Mouse (Mus musculus) layer of hippocampus, adult 18-20 months (tissue): ENCODE results near the gene Asb13. TPM values are rescaled to one million over a fixed set of nuclear protein-coding genes. Genes with fewer than 3 reads are reported as not detected.

Source experiments
- DNase-seq, 2 experiments: peaks; one replicate each; pipeline ENCODE4 v3.0.0; 2022; ENCODE audit warnings: low spot score in 2 of 2
- total RNA-seq, 2 experiments: library from RNA; stranded (reverse); gene quantifications; 2 replicates each; pipeline ENCODE4 v1.2.3; 2021

Asb13 gene
- total RNA-seq, 2 experiments from 2014 or later, result 30.3 to 34.1 TPM

DNA sequence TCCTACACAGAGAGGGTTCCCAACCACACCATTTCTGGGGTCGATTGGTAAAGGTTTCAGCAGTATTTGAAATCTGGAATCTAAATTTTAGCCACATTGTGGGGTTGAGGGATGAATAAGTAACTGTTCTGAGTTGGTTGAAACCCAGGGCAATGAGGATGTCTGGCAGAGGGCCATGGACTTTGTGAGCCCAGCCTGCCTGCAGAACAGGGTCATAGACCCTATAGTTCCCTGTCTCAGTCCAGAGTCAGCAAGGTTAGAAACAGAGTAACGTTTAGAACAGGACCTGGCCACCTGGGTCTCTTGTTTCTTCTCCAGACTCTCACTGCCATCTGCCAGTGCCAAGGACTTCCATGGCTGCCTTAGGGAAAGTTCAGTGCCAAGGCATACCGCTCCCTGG lies 30.4 kb downstream of the Asb13 start:
- DNase-seq, result no peak

DNA sequence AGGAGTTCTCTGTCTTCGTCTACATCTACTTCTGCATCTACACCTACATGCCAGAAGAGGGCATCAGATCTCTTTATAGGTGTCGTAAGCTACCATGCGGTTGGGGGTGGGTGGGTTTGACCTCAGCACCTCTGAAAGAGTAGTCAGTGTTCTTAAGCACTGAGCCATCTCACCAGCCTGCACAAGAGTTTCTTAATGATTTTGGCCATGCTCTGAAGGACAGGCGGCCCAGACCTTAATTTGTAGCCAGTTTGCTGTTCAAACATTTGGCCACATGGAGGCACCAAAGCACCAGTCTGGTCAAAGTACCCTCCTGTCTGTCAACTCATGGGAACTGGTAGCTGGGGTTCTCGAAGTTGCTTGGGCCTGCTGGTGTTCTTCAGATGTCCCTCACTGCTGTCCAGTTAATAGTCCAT lies 31.5 kb downstream of the Asb13 start:
- peak; percentile 59 to 77 for DNase-seq

- DNase-seq, result no peak
Measured at GRCm38 (mm10) chr13:3667288-3667873, 33.5 kb downstream of the Asb13 start.

DNA sequence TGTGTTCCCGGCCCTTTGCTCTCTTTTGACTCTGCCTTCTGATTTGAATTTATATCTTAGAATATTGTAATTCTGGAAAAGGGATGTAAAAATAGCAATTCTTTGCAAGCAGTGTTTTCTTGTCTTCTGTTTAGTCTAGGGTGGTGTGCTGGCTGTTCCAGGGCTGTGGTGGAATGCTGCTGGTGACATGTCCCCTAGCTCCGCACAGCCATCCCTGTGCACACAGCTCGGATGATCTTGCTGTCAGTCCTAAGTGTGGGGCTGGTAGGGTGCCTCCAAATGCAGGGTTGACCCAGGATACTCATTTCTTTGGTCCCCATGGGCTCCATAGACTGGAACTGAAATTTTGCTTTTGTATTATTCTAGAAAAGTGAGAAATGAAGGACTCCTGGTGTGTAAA lies 34.2 kb downstream of the Asb13 start:
- DNase-seq, result no peak

DNA sequence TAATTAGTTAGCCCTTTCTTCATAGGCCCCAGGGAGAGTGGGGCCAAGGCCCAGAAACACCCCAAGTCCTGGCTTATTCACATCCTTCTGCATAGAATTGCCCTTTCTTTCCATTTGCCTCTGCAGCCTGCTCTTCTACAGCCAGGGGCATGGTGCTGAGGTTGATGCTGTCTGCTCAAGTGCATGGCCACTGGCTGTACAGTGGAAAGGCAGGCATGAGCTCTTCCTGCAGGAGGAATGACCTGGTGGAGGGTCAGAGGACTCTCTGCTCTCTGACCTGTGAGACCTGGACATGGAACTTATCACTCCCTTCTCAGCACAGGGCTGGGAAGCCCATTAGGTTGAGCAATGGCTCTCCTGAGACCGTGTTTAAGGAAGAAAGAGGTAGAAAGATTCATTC lies 35.8 kb downstream of the Asb13 start:
- no peak for DNase-seq

DNA sequence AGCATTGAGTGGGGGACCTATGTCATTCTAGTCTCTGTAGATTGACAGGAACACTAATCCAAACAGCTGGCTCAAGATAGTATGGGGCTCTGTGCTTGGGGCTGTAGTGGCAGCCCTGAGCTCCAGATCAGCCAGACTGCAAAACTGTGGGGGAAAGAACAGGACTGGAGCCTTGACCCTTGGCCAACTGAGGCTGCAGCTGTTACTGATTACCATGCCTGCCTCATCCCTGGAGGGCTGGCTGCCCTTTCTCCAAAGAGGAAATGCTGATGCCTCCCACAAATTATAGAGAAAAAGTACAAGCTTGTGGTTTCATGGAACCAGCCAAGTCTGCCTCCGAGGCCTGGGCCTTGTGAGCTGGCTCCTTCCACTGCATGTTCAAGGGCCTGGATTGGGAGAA lies 36.2 kb downstream of the Asb13 start:
- no peak for DNase-seq

DNA sequence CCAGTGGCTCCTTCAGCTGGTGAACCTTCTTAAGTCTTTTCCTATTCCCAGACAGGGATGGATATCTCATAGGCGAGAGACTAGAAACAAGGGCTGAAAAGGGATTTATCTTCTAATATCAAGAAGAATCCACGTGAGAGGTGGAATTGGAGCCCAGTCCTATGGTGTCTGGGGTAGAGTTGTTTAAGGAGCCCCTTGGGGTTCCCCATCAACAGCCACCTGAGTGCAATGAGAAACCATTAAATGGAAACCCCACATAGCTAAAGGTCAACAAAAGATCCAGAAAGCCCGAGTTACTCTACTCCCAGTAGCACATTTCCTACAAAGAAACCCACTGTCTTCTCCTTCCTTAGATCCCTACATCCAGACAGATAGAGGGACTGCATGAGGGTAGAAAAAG lies 39.3 kb downstream of the Asb13 start:
- DNase-seq, result no peak

DNA sequence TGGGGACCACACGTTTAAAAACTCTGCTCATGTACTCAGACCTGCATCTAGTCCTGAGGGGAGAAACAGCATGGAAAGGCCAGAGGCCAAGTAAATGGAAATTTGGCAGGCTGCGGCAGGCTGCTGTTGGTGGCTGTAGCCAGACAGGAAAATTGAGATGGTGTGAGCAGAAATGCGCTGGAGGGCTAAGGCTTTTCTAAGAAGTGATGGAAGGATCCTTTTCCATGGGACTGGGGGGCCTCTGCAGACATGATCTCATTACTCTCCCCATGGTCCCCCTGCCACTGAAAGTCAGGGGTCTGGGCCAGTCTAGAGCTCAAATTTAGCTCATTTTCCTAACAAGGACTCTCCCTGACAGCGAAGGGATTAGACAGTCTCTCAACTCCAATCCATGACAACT lies 39.8 kb downstream of the Asb13 start:
- no peak for DNase-seq

- DNase-seq, result no peak
Measured at GRCm38 (mm10) chr13:3675855-3676254, 42.0 kb downstream of the Asb13 start.

DNA sequence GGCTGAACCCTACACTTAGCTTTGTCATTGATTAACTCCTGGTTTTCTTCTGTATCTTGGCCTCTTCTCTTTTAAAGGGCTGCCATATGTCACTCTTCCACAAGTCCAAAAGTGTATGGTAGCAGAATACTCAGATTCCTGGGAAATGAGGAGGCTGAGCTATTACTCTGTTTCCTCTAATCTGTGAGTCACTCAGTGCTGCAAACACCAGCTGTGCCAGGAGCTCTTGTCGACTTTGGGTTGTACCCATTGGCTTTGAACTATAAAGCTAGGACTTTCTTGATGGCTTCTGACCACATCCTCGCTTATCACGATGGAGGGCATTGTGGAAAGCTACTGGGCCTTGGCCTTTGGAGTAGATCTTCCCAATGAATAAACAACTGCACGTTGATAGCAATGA lies 45.3 kb downstream of the Asb13 start:
- DNase-seq, result no peak

DNA sequence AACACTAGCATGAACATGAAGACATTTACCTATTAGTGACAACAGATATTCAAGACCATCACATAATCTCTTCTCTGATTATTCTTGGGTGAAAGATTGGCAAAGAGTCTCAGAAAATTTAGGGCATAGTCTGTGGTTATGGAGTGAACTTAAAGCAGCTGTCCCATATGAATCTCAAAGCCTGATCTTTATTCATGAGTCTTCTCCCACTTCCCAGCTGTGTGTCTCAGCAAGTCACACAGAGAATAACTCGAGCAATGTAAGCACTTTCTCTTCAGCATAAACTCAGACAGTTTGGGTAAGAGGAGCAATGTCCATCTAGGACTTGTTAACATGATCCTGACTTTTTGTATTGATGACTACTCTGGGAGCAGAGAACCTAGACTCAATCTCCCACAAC lies 52.5 kb downstream of the Asb13 start:
- DNase-seq, result no peak

GRCm38 (mm10) chr13:3694599-3695343 lies 60.9 kb downstream of the Asb13 start:
- peak in 1 of 2 experiments; percentile 14 for DNase-seq

GRCm38 (mm10) chr13:3696977-3697735 lies 63.3 kb downstream of the Asb13 start:
- DNase-seq, result peak in 1 of 2 experiments; percentile 48

DNA sequence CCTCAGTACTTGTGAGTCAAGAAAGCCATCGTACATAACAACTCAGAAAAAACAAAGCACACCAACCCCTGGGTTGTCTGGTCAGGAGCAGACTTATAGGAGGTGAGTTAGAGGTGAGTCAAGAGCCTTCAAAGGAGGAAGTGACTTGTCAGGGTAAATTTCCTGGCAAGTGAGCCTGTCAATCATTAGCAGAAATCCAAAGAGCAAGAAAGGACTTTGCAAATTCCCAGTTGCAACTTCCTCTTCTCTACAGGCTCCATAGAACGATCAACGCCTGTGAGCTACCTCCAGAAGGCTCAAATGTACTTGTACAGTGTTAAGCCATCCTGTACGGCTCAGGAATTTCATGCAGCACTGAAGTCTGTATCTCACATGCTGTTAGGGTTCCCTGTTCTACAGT lies 66.9 kb downstream of the Asb13 start:
- DNase-seq, result no peak

Other genes with a start within 250 kb of the Asb13 start
- gene Gdi2, start 96.0 kb upstream of the Asb13 start, total RNA-seq, result 100 to 1,000 TPM; 284 to 300 TPM
- 10 to 100 TPM; 23.9 to 24.8 TPM for gene Fam208b, start 22.9 kb upstream of the Asb13 start, total RNA-seq
- gene Calml3, start 170.3 kb downstream of the Asb13 start, total RNA-seq, result not detected
- gene Calm4, start 203.7 kb downstream of the Asb13 start, total RNA-seq, result not detected
- gene Calm5, start 220.1 kb downstream of the Asb13 start, total RNA-seq, result not detected